Mouse (Mus musculus) forebrain, embryonic 10.5 days (tissue): ENCODE data around the gene Egr2. TPM values are rescaled to one million over a fixed set of nuclear protein-coding genes. Genes with fewer than 3 reads are reported as not detected.

Source experiments
- DNase-seq: peaks from one replicate; pipeline ENCODE4 v3.0.0-alpha.2; 2017; ENCODE audit warnings: low spot score; ENCODE audit errors: extremely low spot score
- H3K27ac ChIP-seq: fragments of 300-500 bp; sonication (generic); 2 replicates; pipeline ENCODE4 v1.5.1; 2016; ENCODE audit warnings: mild to moderate bottlenecking
- H3K27me3 ChIP-seq: fragments of 300-500 bp; sonication (generic); 2 replicates; pipeline ENCODE4 v1.6.1; 2016; ENCODE audit warnings: mild to moderate bottlenecking; ENCODE audit not compliant: poor library complexity, severe bottlenecking
- H3K36me3 ChIP-seq: fragments of 300-500 bp; sonication (generic); replicated peaks from 2 replicates; pipeline ENCODE4 v1.6.1; 2016; ENCODE audit warnings: mild to moderate bottlenecking, moderate library complexity
- H3K4me1 ChIP-seq: fragments of 300-500 bp; sonication (generic); 2 replicates; pipeline ENCODE4 v1.6.1; 2016
- H3K4me3 ChIP-seq: fragments of 300-500 bp; sonication (generic); 2 replicates; pipeline ENCODE4 v1.5.1; 2016; ENCODE audit warnings: mild to moderate bottlenecking, moderate library complexity
- H3K9me3 ChIP-seq: fragments of 300-500 bp; sonication (generic); 2 replicates; pipeline ENCODE4 v1.6.1; 2016; ENCODE audit warnings: mild to moderate bottlenecking, moderate library complexity
- WGBS: fragments of 180-500 bp; shearing (Covaris S2); methylation state at CpG from one replicate; pipeline ENCODE4 v1.1.7; 2016; 5-methylcytosine and 5-hydroxymethylcytosine counted together
- polyA plus RNA-seq: library from polyadenylated mRNA; unstranded; fragments of >200 nt; fragmentation: Nextera tagmentation; extraction: Ambion mirVana; gene quantifications from 2 replicates; pipeline ENCODE4 v1.2.1, GENCODE M21; 2016

Egr2 gene
- polyA plus RNA-seq, 1 experiment from 2014 or later = not detected

DNA sequence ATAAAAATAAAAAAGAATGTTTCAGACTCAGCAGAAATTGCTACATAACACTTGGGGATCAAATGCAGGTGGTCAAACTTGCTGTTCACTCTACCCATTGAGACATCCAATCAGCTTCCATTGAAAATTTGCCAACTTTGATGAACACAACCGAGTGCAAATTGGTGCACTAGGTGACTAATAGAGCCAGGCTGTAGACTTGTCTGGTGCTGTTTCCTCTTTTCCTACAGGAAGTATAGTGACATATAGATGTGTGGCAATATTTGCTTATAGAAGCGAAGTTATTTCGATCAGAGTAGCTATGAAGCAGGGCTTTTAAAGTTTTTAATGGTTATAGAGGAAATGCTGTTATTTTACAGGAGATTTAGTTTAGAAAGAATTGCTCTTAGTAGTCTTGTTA, 16.5 kb upstream of the Egr2 start:
- WGBS = 91% methylated on average over 3 of the region's 3 CpGs
- DNase-seq = no peak
- no peak overlapping the region for H3K27ac ChIP-seq
- H3K9me3 ChIP-seq = no peaks in the 10 kb centered on the region
- H3K4me1 ChIP-seq = no peaks in the 10 kb centered on the region
- no peaks in the 10 kb centered on the region for H3K27me3 ChIP-seq
- H3K36me3 ChIP-seq = no peaks in the 10 kb centered on the region
- no peak overlapping the region for H3K4me3 ChIP-seq

DNA sequence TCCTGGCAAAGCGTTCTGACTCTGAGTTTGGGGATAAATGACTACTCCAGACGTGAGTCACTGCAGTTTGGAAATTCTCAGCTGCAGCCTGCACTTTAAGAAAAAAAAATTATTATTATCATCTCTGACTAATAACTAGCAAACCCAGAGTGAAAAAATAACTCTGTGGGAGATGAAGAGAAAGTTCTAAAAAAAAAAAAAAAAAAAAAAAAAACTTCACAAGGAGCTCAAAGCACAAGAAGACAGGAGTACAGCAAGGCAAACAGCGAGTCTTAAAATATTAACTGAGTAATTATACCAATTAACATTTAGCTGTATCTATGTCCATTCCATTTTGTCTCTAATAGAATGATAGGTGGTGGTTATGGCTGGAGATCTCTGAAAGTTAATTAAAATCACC, 11.1 kb upstream of the Egr2 start:
- Histone ChIP-seq H3K9me3 (no peaks in the 10 kb centered on the region), H3K36me3 (no peaks in the 10 kb centered on the region), H3K4me1 (peaks cover 5% of the 10 kb centered on the region; the same call in 1 of the 2 replicates), H3K27me3 (peaks cover 27% of the 10 kb centered on the region; the same call in 1 of the 2 replicates), H3K27ac (no peak overlapping the region), H3K4me3 (no peak overlapping the region)
- 93% methylated on average over 3 of the region's 3 CpGs for whole genome bisulfite sequencing
- DNase-seq = no peak

DNA sequence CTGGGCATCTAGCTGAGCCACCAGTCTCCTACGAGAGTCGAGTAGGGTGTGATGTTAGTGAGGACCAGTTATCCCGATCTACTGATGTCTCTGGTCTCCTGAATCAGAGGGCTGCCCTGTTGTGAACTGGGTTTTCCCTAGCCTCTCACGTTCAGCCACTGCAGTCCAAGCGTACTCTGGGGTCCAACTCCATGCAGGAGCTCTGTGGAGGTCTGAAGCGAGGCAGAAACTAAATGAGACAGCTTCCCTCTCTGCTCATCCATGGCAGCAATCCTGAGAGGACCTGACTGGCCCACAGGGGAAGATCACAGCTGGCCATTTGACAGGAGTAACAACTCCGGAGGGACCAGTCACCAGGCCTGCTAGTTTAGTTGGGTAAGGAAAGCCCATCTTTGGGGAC, 10.6 kb upstream of the Egr2 start:
- no peak for DNase-seq
- Histone ChIP-seq H3K4me1 (peaks cover 5% of the 10 kb centered on the region; the same call in 1 of the 2 replicates), H3K36me3 (no peaks in the 10 kb centered on the region), H3K9me3 (no peaks in the 10 kb centered on the region), H3K4me3 (no peak overlapping the region), H3K27ac (no peak overlapping the region), H3K27me3 (peaks cover 32% of the 10 kb centered on the region; the same call in 1 of the 2 replicates)
- 83% methylated on average over 7 of the region's 7 CpGs for WGBS

DNA sequence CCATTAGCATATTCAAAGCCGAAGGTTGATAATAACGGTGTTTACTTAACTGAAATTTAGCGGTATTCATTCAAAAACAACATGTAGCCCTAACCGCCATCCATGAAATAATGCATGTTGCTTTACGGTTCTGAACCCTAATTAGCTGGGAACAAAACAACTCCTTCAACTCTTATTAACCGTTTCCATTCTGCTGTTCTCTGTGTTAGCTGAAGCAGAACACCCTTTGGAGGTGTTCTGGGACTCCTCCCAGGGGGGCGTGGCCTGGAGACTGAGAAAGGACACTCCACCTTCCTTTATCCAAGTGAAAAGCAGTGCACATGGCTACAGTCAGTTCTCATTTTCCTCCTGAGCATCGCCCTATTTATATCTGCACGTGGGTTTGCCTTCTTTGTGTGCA, 8.8 kb upstream of the Egr2 start:
- no peak for DNase-seq
- Histone ChIP-seq H3K4me1 (peaks cover 5% of the 10 kb centered on the region; the same call in 1 of the 2 replicates), H3K27ac (no peak overlapping the region), H3K36me3 (no peaks in the 10 kb centered on the region), H3K27me3 (peaks cover 49% of the 10 kb centered on the region), H3K4me3 (no peak overlapping the region), H3K9me3 (no peaks in the 10 kb centered on the region)
- 64% methylated on average over 9 of the region's 9 CpGs for WGBS

DNA sequence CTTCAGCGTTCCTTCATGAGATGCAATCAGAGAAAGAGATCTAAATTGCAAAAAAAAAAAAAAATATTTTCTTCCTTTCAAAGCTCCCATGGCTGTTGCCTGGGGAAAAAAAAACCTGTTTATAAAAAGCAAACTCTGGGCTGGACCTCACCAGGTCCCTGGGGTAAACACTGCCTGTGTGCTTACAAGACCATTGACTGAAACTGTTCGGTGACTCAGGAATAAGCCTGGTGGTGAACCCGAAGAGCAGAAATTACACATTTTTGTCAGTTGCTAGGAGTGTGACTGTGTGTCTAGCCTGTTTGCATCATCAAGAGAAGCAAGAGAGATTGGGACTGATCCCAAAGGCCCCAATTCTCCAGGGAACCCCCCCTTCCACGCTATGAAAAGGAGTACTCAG, 5.5 kb upstream of the Egr2 start:
- Histone ChIP-seq H3K4me1 (peaks cover 6% of the 10 kb centered on the region), H3K9me3 (no peaks in the 10 kb centered on the region), H3K4me3 (no peak overlapping the region), H3K27me3 (peaks cover 77% of the 10 kb centered on the region), H3K27ac (no peak overlapping the region), H3K36me3 (no peaks in the 10 kb centered on the region)
- no peak for DNase-seq
- WGBS = 86% methylated on average over 4 of the region's 4 CpGs

DNA sequence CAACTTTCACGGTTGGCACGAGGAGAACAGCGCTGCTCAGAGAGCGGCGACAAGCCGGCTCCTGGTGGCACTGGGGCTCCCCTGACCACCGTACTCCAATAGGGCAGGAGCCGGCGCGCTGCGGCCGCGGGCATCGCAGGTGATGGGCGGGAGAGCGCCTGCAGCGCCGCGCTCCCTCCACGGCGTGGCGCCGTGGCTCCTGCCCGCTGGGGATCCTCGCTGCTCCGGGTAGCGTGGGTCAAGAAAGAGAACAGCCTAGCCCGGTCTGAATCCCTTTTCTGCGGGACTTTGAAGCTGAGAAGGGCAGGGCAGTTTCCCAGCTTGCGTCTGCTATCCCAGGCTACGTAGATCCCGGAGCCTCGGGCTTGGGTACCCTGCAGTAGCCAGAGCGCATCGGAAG, 697 bp downstream of the Egr2 start:
- DNase-seq = peak; percentile 73
- 0 out of 2 replicates have a peak overlapping the region, but pooled peaks have one; percentile 15 for H3K27ac ChIP-seq
- peaks cover 55% of the 10 kb centered on the region for H3K4me1 ChIP-seq
- peak overlapping the region; percentile 64 for H3K4me3 ChIP-seq
- WGBS = under 1% methylated on average over 35 of the region's 35 CpGs
- peaks cover 98% of the 10 kb centered on the region for H3K27me3 ChIP-seq
- H3K36me3 ChIP-seq = no peaks in the 10 kb centered on the region
- H3K9me3 ChIP-seq = no peaks in the 10 kb centered on the region

DNA sequence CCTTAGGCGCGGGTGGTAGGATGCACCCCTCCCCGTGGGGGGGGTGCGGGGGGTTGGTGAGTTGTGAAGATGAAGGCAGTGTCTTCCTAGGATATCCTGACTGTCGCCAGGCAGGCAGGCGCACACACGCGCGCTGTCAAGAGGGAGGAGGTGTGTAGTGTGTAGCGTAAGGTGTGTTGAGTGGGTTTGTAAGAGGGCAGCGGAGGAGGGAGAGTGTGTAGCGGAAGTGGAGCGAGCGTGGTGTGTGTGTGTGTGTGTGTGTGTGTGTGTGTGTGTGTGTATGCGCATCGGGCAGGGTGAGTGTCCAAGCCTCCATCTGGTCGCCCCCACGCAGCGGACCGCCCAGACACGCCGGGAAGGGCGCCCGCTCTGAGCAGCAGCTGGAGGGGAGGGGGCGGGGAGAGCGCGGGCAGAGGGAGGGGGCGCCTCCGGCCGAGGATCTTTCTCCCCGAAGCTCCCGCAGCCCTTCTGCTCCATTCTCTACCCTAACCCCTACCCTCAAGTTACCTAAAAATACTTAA, 1.4 kb downstream of the Egr2 start:
- Histone ChIP-seq H3K4me3 (peak overlapping the region; percentile 64), H3K27ac (no peak overlapping the region), H3K27me3 (peaks cover 98% of the 10 kb centered on the region), H3K4me1 (peaks cover 58% of the 10 kb centered on the region), H3K36me3 (no peaks in the 10 kb centered on the region), H3K9me3 (no peaks in the 10 kb centered on the region)
- peak; percentile 41 for DNase-seq
- 1% methylated on average over 25 of the region's 32 CpGs for WGBS

DNA sequence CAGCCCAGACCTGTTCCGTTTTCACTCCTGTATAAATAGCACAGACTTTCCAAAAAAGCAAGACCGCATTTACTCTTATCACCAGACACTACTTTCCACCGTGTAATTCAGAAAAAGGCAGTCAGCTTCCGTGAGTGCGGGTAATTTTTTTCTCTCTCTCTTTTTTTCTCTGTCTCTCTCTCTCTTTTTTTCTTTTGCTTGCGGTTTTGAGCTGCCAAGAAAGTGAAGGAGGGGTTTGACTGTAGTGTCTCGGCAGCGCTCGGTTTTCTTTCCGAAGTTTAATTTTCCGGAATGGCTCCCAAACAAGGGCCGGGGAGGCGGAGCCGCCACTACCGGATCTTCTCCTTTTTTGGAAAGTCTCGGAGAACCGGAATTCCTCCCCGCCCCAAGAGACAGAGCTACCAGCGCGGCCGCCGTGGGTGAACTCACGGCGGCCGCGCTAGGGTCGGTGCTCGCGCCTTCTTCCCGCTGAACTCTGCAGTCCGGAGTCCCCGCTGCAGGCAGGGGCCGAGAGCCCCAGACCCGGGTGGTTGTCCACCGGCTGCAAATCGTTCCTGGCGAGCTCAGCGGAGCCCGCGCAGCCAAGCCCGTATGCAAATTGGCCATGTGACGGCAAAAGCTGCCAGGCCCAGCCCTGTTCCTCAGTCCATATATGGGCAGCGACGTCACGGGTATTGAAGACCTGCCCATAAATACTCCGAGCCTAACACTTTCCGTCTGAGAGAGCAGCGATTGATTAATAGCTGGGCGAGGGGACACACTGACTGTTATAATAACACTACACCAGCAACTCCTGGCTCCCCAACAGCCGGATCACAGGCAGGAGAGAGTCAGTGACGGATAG, 2.1 kb downstream of the Egr2 start:
- H3K4me3 ChIP-seq = peak overlapping the region; percentile 64
- H3K9me3 ChIP-seq = no peaks in the 10 kb centered on the region
- no peaks in the 10 kb centered on the region for H3K36me3 ChIP-seq
- H3K27me3 ChIP-seq = peaks cover 98% of the 10 kb centered on the region
- peak; percentile 88 for DNase-seq
- peak overlapping the region; percentile 70 for H3K27ac ChIP-seq
- H3K4me1 ChIP-seq = peaks cover 58% of the 10 kb centered on the region
- WGBS = under 1% methylated on average over 51 of the region's 51 CpGs

DNA sequence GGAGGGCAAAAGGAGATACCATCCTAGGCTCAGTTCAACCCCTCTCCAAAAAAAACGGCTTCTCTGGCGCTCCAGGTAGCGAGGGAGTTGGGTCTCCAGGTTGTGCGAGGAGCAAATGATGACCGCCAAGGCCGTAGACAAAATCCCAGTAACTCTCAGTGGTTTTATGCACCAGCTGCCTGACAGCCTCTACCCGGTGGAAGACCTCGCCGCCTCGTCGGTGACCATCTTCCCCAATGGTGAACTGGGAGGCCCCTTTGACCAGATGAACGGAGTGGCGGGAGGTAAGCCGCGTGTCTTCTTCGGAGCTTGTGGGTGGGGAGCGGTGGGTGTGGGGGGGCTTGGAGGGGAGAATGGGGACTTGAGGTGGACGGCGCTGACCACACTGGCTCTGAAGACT, 2.8 kb downstream of the Egr2 start:
- peaks cover 58% of the 10 kb centered on the region for H3K4me1 ChIP-seq
- DNase-seq = peak; percentile 28
- peaks cover 98% of the 10 kb centered on the region for H3K27me3 ChIP-seq
- under 1% methylated on average over 19 of the region's 19 CpGs for WGBS
- H3K4me3 ChIP-seq = peak overlapping the region; percentile 64
- H3K27ac ChIP-seq = no peak overlapping the region
- H3K9me3 ChIP-seq = no peaks in the 10 kb centered on the region
- no peaks in the 10 kb centered on the region for H3K36me3 ChIP-seq

DNA sequence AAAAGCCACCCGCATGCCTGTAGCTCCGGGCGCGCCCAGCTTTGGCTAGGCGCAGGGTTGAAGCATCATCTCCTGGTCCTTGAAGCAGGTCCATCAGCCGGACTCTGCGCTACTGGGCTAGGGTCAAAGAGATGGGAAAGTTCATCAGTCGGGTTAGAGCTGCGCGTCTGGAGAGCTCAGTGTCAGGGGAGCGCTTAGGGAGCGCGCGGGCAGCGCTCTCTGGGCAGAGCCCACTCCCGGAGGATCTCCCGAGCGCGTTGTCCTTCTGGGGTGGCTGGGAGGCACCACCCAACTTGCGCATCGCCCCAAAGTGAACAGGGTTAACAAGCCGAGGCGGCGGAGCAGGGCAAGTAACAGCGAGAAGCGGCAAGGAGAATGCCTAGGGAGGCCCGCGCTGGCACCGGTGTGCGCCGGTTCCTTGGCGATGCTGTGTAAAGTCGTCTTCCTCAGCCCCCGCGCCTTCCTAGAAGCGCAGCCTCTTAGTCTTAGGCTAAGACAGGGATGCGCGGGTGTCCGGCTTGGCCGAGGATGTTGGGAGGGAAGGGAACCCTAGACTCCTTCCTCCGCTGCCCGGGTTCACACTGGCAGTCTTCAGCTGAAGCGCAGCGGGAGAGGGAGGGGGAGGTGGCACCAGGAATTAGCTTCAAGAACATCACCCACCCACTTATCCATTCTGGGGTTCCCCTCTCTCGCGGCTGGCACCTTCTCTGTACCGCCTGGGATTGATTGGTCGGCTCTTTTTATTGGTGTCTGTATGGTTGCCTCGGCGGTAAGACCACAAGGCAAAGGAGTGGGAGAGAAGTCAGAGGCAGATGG, 3.5 kb downstream of the Egr2 start:
- no peak overlapping the region for H3K27ac ChIP-seq
- peak overlapping the region; percentile 64 for H3K4me3 ChIP-seq
- H3K9me3 ChIP-seq = no peaks in the 10 kb centered on the region
- H3K36me3 ChIP-seq = no peaks in the 10 kb centered on the region
- peaks cover 97% of the 10 kb centered on the region for H3K27me3 ChIP-seq
- DNase-seq = peak; percentile 30
- WGBS = under 1% methylated on average over 50 of the region's 50 CpGs
- peaks cover 58% of the 10 kb centered on the region for H3K4me1 ChIP-seq

DNA sequence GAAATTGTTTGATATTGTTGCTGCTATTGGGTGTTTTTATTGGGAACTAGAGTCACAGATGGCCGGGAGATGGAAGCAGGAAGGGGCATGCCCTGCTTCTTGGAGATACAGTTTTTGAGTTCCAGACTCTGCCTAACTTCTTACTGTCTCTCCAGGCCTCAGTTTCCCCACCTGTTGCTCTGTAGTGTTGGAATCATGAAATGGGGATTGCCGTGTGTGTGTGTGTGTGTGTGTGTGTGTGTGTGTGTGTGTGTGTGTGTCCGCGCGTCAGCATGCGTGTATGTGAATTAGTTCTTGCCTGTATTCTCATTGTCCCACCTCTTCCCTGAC, 4.1 kb downstream of the Egr2 start:
- Histone ChIP-seq H3K9me3 (no peaks in the 10 kb centered on the region), H3K4me1 (peaks cover 58% of the 10 kb centered on the region), H3K27me3 (peaks cover 94% of the 10 kb centered on the region), H3K36me3 (peaks cover 3% of the 10 kb centered on the region), H3K27ac (no peak overlapping the region), H3K4me3 (peak overlapping the region; percentile 64; the same call in 1 of the 2 replicates)
- no peak for DNase-seq
- WGBS = 33% methylated on average over 6 of the region's 6 CpGs

DNA sequence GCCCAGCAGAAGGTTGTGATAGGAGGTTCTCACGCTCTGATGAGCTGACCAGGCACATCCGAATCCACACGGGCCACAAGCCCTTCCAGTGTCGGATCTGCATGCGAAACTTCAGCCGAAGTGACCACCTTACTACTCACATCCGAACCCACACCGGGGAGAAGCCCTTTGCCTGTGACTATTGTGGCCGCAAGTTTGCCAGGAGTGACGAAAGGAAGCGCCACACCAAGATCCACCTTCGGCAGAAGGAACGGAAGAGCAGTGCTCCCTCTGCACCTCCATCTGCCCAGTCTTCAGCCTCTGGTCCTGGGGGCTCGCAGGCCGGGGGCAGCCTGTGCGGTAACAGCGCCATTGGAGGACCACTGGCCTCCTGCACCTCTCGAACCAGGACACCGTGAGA, 5.3 kb downstream of the Egr2 start:
- DNase-seq = peak; percentile 25
- Histone ChIP-seq H3K4me3 (peak overlapping the region; percentile 31), H3K36me3 (peaks cover 9% of the 10 kb centered on the region), H3K27ac (no peak overlapping the region), H3K27me3 (peaks cover 87% of the 10 kb centered on the region), H3K4me1 (peaks cover 54% of the 10 kb centered on the region), H3K9me3 (no peaks in the 10 kb centered on the region)
- 10% methylated on average over 19 of the region's 19 CpGs for WGBS

DNA sequence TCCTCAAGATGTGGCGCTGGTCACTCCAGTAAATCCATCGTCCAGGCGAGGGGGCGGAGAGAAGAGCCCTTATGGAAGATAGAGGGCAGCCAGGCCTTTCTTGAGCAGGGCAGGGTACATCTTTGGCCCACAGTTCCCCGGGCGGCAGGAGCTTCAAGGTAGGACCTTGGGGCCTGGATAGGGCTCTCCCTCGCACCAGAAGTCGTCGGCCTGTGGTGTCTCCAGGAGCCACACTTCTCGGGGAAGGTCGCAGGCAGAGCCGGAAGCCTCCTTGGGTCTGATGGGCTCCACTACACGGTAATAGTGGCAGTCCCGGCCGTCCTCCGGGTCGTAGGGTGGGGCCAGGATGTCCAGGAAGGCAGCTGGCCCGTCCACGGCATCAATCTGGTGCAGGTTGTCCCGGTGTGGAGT, 12.6 kb downstream of the Egr2 start:
- Histone ChIP-seq H3K4me3 (peak overlapping the region; percentile 78), H3K27me3 (peaks cover 49% of the 10 kb centered on the region), H3K4me1 (peaks cover 42% of the 10 kb centered on the region), H3K36me3 (peaks cover 15% of the 10 kb centered on the region), H3K9me3 (no peaks in the 10 kb centered on the region), H3K27ac (peak overlapping the region; percentile 98)
- peak; percentile 32 for DNase-seq
- 2% methylated on average over 20 of the region's 20 CpGs for WGBS
